Mouse (Mus musculus): ENCODE measurements at regions not wholly inside any gene's neighbourhood (a gene's known extent, or its start where the extent isn't known, plus 50 kb on each side); places are given as distances from the start of the nearest gene placed in this dataset.
A peak's percentile ranks its signal among the peaks of the same experiment; 100 is the strongest.

DNA sequence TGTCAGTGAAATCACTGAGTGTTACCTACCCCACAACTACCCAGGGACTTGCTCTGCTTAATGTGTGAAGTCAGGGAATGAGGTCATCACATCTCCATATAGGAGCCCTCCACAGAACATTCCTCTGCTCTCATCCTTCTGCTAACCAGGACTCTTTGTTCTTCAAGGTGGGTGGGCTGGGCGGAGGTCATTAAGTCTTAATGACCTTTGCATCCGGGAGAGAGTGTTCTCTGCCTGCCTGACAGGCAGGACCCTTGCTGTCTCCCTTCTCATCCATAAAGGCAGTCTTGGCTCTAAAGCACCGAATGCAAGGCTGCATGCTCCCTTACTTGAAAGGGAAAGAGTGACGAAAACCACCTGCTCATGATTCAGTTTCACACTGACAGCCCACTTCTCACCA, 1051.4 kb downstream of the Slc22a22 start:
- DNase-seq (ENCODE audit: low read depth) = no peak

DNA sequence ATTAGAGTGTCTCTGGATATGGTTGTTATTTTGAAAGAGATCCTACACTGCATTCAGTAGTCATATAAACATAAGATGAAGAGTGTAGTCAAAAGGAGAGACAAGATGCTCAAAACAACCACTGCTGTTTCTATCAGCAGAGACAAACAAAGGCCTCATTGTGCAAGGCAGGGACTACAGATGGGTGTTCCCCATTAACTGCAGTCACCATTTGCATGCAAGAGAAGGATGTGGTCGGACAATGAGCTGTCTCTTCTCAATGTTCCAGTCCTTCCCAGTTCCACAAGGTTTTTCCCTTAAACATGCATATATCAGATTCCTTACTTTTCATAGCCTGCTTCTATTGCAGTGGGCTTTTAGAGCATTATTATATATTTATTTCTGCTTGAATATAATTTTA, 1056.7 kb downstream of the Slc22a22 start:
- no peak for DNase-seq (ENCODE audit: low read depth)

DNA sequence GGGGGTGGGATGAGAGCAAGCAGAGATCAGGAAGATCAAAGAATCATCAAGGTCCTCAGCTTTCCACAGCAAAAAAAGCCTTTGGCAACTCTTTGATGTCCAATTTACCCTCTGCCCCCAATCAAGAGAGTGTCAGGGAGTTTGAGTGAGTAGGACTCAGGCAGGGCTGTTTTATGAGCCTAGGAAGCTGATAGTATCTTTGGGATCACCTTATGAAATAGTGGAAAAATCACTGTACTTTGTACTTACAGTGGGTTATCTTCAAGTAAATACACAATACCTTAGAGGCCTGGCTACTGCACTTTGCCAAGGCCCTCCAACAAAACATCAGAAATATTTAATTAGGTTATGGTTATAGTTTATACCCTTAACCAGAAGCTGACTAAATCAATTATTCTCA, 1085.4 kb downstream of the Slc22a22 start:
- DNase-seq (ENCODE audit: low read depth) = no peak

DNA sequence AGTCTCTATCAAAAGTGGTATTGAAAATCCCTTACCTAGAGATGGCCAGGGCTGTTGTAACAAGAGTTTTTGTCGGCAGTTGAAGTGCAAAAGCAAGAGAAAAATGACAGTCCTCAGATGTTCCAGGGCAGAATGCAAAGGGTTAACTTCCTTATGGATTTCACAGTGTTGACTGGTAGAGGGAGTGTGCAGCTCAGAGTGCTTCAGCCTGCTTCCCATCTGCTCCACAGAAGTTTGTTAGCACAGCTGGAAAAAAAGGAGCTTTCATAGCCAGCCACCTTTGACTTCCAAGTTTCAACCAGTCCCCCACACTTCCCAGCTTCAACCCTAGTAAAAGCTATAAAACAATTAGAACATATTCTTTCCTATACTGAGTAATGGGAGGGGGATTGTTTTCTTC, 1098.9 kb downstream of the Slc22a22 start:
- DNase-seq (ENCODE audit: low read depth) = no peak

DNA sequence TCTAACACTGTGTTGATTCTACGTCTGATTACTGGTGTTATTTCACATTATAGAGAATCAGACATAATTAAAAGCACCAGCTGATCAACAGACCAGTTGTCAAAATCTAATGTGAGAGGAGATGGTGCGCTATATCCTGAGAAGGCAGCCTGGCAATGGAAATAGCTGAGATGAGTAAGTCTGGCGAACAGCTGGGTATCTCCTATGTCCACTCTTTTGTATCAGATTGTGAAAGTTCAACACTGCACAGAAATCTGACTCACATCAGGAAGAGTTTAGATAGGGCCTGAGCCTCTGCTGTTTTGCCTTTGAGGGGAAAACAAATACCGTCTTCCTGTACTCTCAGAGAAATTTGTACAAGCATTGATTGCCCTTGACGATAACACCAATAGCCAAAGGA, 1126.5 kb downstream of the Slc22a22 start:
- DNase-seq (ENCODE audit: low read depth) = no peak

DNA sequence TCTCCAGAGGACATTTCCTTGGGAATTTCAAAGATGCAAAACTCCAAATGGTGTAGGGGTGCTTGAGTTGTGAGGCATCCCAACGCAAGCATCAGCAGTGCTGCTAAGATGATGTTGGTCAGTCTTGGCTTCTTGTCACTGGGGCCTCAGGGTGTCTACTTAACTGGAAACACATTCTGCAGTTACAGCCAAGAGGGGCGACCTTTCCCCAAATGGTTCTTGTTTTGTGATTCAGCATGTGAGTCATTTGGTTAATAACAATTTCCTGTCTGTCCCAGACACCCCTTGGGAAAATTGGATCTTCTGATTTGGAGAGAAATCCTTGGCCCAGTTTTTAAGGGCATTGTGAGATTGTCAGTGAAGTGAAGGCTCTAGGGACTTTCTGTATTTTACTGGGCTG, 1131.3 kb downstream of the Slc22a22 start:
- DNase-seq (ENCODE audit: low read depth) = peak; percentile 17

DNA sequence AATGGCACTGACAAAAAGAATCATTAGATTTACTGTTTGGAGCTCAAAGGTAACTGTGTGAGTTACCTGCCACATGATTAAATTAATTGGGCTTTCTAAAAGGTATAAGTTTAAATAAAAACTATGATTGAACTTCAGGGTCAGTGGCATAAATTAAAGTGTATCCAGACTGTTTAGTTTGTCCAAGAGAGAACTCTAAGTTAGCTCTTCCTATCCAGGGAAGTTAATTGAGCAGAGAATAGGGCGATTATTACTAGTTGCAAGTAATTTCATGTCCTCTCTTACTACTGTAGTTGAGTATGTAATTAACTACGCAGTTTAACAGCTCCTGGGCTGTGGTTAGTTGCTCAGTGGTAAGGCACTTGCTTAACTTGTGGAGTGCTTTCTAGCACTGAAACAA, 1132.5 kb downstream of the Slc22a22 start:
- DNase-seq (ENCODE audit: low read depth) = no peak

DNA sequence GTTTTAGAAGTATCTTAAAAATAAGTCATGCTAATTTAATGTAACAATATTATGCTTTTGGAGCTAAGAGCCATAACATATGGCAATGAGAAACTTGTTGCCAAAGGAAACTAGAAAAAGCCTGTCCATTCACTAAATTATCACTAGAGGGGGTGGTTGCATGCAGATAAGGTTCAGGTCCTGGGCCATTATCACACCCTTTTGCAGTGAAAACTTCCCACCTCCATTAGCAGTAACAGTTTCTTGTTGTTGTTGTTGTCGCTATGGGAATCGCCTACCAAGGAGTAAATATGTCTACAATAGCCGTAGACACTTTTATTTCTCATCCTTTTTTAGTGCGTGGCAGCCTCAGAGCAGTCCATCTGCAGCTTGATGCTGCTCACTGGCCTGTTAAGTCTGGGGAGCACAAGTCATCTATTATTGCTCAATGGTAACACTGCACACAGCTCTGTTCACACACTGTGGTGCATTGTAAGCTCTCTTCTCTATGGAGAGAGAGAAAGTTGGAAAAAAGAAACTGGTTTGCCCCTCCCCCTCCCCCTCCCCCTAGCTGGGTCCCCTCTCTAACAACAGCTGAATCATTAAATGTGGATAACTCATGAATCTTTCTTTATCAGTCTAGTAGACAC, 1133.0 kb downstream of the Slc22a22 start:
- peak; percentile 43 for DNase-seq (ENCODE audit: low read depth)

DNA sequence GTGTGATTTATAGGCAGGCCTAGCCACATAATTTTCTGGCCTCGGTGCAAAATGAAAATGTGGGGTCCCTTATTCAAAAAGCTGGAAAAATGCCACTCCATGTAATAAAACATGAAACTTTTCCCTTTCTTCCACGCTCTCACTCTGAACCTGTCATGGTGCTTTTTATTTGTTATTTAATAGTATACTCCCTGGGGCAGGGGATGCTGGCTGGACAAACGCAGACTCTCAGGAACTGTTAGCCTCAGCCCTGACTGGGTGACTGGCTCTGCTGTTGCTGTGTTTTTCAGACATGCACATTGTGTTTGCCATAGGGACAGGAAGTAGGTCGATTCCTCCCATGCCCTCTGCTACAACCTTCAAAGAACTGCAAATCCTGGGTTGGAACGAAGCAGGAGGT, 1139.5 kb downstream of the Slc22a22 start:
- DNase-seq (ENCODE audit: low read depth) = no peak

DNA sequence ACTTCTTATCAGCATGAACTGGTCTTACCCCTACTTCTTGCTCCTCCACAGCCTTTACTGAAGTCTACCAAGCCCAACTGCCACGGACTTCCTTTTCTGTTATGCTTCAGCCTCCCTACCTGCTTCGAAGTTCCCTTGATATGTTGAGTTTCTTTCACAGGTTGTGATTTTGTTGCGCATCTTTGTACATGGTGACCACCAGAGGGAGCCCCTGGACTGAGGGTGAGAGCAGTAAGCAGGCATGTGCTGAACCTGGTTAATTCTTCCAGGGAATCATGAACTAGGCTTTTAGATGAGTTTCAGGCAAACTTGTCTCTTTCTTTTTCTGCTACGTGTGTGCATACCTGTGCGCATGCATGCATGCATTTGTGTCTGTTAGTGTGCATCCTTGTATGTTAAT, 1141.0 kb downstream of the Slc22a22 start:
- DNase-seq (ENCODE audit: low read depth) = peak; percentile 49

DNA sequence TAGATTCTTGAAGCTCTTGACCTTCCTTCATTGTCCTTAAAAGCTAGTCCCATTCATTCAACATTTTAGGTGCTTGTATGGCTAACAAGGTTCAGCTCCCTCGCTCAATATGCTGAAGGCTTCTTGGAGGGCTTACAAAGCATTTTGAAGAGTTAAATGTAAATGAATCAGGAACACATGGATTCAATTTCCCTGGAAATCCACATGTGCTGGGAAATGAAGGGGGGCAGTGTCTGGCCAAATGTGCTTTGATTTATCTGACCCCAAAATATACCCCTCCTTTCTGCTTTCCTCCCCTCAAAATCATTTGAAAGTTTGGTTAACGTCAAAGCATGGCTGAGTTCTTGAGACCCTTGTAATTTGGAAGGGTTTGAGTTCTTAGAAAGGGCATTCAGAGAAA, 1142.4 kb downstream of the Slc22a22 start:
- no peak for DNase-seq (ENCODE audit: low read depth)

DNA sequence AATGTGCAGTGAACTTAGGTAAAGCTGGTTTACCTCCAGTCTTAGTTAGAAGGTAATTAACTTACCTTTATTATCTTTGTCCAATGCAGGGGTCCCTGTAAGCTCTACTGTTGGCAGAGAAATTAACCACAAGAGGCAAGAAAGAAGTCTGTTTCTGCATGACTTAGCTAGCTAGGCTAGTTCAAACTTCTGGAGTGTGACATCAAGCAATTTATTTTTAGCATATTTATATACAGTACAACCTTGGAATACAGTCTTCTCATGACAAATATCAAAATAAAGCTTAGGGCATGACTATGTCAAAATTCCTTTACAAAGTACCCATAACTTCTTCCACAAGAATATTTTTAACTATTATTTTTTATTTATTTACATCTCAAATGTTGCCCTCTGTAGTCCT, 1156.9 kb downstream of the Slc22a22 start:
- no peak for DNase-seq (ENCODE audit: low read depth)

DNA sequence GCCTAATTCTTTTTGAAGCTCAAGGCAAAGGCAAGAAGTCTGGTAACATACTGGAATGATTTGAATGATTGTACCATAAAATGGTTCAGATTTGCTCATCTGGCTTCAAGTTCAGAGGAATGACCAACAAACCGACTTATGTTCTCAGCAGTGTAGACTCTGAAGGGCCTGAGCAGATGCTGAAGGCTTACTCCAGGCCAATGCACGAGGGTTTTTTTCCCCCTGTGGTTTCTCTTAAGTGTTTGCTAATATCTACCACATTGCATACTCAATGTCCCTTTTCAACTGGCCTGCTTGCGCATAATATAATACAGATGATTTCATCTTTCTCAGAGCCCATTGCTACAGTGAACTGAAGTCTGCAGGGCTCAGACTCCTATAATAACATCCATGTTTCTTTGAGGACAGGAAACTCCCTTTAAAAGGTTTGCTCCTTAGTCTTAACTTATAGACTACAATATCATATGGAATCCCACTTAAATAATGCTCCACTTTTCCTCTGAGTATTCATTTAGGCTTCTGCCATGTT, 1182.5 kb downstream of the Slc22a22 start:
- DNase-seq (ENCODE audit: low read depth) = no peak

DNA sequence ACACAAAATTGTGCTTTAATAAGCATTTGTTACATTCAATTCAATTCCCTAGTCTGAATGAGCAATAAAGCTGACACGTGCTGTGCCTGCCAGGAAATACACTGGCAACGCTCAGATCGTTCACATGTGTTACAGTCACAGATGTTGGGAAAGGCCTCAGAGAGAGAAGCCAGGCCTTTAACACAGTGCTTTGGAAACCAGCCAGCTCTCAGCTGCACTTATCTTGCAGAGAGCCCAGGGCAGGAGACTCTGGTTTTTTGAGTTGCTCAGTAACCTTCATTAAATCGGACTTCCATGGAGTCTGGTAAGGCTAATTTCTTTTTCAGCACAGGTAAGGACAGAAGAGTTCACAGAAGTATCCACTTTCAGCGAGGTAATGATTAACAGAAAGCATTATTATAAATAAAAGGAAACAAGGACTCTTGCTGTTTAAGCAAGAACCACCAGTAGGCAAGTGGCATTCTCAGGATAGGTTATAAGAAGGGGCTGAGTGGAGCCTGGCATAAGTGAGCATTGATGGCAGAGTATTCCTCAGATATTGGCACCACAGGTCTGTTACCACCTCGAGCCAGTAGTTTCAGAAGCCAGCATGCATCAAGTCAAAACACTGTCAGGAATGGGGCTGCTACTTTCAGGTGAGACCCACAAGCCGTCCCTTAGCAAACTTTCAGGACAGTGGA, 1198.7 kb downstream of the Slc22a22 start:
- peak; percentile 78 for DNase-seq (ENCODE audit: low read depth)

DNA sequence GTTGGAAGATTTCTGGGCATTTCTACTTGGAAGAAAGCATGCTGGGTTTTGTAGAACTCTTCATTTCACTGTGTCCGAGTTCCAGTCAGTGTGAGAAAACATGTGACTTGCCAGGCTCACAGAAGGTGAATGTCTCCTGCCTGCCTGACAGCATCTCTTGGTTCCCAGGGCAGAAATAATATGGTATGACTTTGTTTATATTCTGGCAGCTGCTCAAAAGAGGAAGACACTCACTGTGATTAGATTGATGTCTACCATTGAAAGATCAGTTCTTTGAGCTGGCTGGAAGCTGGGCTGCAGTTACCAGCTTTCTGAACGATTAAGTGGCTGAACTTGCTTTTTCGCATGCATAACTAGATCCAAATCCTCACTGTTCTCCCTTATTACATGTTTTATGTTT, 1199.4 kb downstream of the Slc22a22 start:
- no peak for DNase-seq (ENCODE audit: low read depth)

DNA sequence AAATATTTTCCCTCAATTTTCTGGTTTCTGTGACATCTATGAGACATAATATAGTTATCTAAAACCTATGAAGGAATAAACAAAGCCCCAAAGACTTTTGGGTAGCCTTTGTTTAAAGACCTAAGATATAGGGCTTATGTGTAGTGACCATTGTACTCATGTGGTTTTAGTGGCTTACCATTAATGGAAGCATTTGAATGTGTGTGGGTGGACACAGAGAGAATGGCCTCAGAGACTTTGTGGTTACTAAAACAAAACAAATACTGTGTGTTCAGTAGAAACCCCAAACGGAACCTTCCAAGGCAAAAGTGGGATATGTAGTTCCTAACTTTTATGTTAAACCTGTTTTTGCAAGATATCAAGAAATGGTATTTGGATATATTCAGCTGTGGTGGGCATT, 1228.7 kb downstream of the Slc22a22 start:
- DNase-seq (ENCODE audit: low read depth) = no peak

DNA sequence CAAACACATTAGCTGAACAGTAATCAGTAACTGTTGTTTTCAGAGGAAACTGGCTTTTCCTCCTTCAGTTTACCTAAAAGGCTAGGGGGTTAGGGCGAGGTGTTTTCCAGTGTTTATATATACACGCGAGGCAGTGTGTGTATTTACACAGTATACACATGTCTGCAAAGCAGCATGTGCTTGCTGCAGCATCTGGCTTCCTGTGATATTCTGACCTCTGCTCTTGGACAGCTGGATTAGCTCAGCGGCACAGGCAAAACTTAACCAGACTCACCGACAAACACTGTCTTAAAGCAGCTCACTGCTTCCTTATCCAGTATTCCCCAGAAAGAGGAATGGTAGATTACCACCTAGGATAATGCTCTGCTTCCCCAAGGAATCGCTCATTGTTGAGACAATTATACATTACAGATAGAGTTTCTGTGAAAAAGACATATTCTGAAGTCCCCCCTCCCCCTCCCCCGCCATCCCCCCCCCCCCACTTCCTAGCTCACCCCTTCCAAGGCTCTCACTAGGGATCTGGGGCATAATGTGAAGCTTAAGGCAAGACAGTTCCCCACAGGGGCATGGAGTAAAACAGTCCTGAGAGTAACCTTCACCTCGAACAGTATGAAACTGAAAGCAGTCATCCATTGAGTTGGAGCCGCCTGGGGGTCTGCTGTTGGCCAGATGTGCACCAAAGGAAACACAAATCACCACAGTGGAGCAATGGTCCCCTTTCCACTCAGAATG, 1233.3 kb downstream of the Slc22a22 start:
- no peak for DNase-seq (ENCODE audit: low read depth)

DNA sequence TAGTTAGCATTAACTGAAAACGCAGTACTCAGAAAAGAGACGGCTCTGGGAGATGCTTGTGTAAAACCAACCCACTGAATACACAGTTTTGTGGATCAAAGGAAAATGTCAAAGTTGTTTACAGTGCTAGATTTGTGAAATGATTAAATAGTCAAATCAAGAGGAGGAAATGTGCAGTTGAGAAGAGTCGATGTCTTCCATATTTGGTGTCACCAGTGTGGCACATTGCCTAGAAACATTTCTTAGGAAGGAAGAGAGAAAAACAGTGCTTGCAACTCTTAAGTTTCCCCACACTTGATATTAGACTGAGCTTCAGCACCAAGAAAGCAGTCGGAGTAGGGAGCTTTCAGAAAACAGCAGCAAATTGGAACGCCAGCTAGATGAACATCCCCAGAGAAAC, 1274.9 kb downstream of the Slc22a22 start:
- DNase-seq (ENCODE audit: low read depth) = no peak

DNA sequence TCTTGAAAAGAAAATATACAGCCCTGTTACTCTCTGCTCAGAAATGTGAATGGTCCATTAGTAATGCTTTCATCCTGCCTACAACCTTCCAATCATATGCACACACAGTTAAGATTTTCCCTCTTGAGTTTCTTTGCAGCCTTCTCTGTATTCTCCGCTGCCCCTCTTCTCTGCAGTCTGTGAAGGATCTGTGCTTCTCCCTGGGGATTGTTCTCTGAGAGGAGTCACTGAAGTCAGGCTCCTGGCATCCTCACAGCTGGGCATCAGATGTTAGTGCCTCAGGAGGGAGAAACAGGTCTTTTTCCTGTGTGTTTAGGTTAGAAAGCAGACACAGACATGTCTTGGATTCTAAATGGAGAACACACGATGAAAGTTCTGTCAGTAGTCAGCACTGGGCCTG, 1278.1 kb downstream of the Slc22a22 start:
- no peak for DNase-seq (ENCODE audit: low read depth)

DNA sequence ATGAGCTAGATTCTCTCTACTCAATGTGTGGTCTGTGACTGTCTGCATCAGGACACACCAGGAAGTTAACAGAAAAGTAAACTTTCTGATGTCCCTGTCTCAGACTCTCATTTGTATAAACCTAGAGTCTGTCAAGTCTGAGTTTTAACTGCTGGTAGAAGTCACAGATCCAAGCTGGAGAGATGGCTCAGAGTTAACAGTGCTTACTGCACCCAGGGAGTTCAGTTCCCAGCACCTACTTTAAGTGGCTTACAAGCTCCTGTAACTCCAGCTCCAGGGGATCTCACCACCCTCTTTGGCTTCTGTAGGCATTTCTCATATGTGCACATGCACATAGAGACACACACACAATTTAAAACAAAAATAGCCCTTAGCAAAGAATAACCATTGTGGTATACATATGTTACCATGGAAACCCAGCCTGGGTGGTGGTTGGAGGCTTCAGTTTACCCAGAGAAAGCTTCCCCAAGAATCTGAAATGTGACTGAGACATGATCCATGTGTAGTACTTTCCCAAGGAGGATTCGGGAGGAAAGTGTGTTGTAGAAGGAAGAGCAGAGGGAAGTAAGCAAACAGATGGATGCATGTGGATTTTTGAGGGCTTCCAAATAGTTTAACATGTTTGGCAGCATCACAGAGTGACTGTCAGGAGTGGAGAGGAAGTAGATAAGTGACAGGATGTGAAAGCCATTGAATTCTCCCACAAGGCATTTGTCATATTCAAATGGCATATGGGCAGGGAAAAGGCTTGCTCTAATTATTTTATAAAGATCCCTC, 1279.8 kb downstream of the Slc22a22 start:
- DNase-seq (ENCODE audit: low read depth) = no peak

DNA sequence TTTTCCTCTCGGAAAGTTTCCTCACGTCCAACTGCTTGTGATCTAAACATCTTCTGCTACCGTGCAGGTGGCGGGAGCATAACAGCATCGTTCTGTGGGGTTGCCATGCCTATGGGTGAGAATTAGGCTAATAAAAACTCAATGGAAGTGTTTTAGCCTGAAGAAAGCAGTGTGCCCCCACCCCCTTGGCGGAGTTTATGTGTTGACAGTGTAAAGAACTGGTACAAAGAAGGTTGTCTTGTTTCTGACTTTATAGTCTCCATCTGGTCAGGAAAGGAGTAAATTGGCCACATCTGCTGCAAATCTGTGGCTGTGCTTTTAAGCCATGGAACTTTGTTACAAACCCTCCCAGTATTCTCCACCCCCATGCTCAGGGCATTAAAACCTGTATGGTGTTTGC, 1311.2 kb downstream of the Slc22a22 start:
- no peak for DNase-seq (ENCODE audit: low read depth)

DNA sequence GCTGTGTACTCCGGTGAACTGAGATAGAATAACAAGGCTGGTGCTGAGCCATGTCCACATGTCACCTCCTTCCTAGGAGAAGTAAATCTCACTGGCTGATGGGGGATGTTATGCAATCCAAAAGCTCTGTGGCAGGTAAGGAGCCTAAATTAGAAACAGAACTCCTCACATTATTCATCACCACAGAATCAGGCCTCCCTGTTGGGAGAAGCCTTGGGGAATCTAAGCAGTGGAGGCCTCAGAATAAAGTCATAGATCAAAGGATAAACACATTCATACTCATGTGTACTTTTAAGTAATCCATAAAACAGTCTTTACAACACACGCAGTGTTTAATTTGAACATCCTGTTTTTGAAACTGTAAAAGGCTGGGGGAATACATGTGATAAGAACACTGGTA, 1318.7 kb downstream of the Slc22a22 start:
- no peak for DNase-seq (ENCODE audit: low read depth)

Data from fibroblast of lung, adult 2 months (primary cell).